Mouse (Mus musculus) kidney, embryonic 14.5 days (tissue): ENCODE measurements around the gene Lgals1. TPM values are rescaled to one million over a fixed set of nuclear protein-coding genes. Genes with fewer than 3 reads are reported as not detected.
A peak's percentile ranks its signal among the peaks of the same experiment; 100 is the strongest.

Experiments
- ATAC-seq: fragments of 200-750 bp; cut with Nextera tagmentation; 2 replicates; pipeline ENCODE4 v1.8.0; 2017; ENCODE audit warnings: moderate number of reproducible peaks, mild to moderate bottlenecking, moderate TSS enrichment, moderate library complexity; ENCODE audit not compliant: low FRiP score, low TSS enrichment
- H3K27ac ChIP-seq: fragments of 300-500 bp; sonication (generic); 2 replicates; pipeline ENCODE4 v1.5.1; 2014; ENCODE audit warnings: low read depth, mild to moderate bottlenecking, low read length, moderate library complexity, mixed read lengths
- H3K27me3 ChIP-seq: fragments of 300-500 bp; sonication (generic); 2 replicates; pipeline ENCODE4 v1.6.1; 2014; ENCODE audit warnings: mild to moderate bottlenecking, low read length; ENCODE audit not compliant: control insufficient read depth, insufficient read depth
- H3K36me3 ChIP-seq: fragments of 300-500 bp; sonication (generic); 2 replicates; pipeline ENCODE4 v1.6.1; 2014; ENCODE audit warnings: low read length, mixed read lengths; ENCODE audit not compliant: control insufficient read depth, insufficient read depth
- H3K4me1 ChIP-seq: fragments of 300-500 bp; sonication (generic); 2 replicates; pipeline ENCODE4 v1.6.1; 2014; ENCODE audit warnings: low read length, mixed read lengths; ENCODE audit not compliant: control insufficient read depth, insufficient read depth
- H3K4me2 ChIP-seq: fragments of 300-500 bp; sonication (generic); replicated peaks from 2 replicates; pipeline ENCODE4 v1.6.1; 2014; ENCODE audit warnings: low read depth, mild to moderate bottlenecking, low read length
- H3K4me3 ChIP-seq: fragments of 300-500 bp; sonication (generic); 2 replicates; pipeline ENCODE4 v1.5.1; 2014; ENCODE audit warnings: mild to moderate bottlenecking, low read length
- H3K9ac ChIP-seq: fragments of 300-500 bp; sonication (generic); 2 replicates; pipeline ENCODE4 v1.6.1; 2014; ENCODE audit warnings: low read depth, mild to moderate bottlenecking, low read length, moderate library complexity
- H3K9me3 ChIP-seq: fragments of 300-500 bp; sonication (generic); 2 replicates; pipeline ENCODE4 v1.6.1; 2016; ENCODE audit warnings: low read length; ENCODE audit not compliant: control insufficient read depth
- WGBS: fragments of 180-500 bp; shearing (Covaris S2); extraction: QIAGEN DNeasy Blood & Tissue Kit; methylation state at CpG from one replicate; pipeline ENCODE4 v1.1.7; 2014; 5-methylcytosine and 5-hydroxymethylcytosine counted together
- polyA plus RNA-seq: library from polyadenylated mRNA; unstranded; fragments of >200 nt; fragmentation: Nextera tagmentation; extraction: Ambion mirVana; gene quantifications from 2 replicates; pipeline ENCODE4 v1.2.1, GENCODE M21; 2014

Lgals1 gene
- polyA plus RNA-seq, 1 experiment from 2014 or later: 584 TPM

DNA sequence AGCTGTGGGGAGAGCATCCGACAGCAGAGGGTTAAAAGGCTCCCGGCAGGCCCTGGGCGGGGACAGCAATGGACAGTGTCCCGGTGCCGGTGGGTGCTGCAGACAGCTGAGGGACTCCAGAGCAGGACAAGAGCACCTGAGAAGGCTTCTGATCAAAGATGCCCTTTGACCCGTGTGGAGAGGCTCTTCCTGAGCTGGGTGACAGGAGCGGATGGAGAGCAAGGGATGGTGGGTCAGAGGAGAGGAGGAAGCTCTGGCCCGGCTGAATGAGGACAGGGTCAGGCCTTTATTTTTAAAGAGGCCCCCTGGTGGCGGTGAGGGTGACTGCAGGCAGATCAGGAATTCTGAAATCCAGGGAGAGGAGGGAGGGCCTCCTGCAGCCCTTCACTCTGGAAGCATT is 16.1 kb downstream of the Lgals1 start:
- WGBS: 0% methylated on average over 9 of the region's 9 CpGs
- no peaks in the 10 kb centered on the region for H3K9me3 ChIP-seq
- peak; percentile 73 for ATAC-seq
- H3K4me1 ChIP-seq: peaks cover 5% of the 10 kb centered on the region; the same call in 1 of the 2 replicates
- no peaks in the 10 kb centered on the region for H3K27me3 ChIP-seq
- H3K9ac ChIP-seq: peak overlapping the region; percentile 55; the same call in 1 of the 2 replicates
- peak overlapping the region; percentile 39 for H3K4me3 ChIP-seq
- peak overlapping the region; percentile 61 for H3K4me2 ChIP-seq
- 0 out of 2 replicates have a peak overlapping the region, but pooled peaks have one; percentile 24 for H3K27ac ChIP-seq
- peaks cover 36% of the 10 kb centered on the region for H3K36me3 ChIP-seq

DNA sequence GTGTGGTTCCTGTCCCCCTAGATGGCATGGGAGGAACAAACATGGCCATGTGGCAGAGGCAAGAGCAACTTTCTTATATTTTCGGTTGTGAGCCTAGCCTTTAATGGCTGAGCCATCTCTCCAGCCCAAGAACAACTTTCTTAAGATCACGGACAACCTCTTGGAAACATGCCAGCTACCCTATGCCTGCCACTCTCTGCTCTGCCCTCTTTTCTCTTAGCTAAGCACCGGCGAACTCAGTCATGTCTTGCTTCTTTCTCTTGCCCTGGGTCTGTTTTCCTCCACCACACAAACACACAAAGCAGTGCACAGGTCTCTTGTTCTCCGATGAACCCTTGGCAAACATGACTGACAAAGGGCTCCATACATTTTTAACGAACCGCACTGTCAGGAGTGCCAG is 19.7 kb downstream of the Lgals1 start:
- WGBS: 79% methylated on average over 7 of the region's 7 CpGs
- ATAC-seq: no peak
- H3K36me3 ChIP-seq: peaks cover 4% of the 10 kb centered on the region; the same call in 1 of the 2 replicates
- no peaks in the 10 kb centered on the region for H3K27me3 ChIP-seq
- H3K4me1 ChIP-seq: peaks cover 8% of the 10 kb centered on the region; the same call in 1 of the 2 replicates
- no peak overlapping the region for H3K9ac ChIP-seq
- H3K9me3 ChIP-seq: no peaks in the 10 kb centered on the region
- no peak overlapping the region for H3K4me3 ChIP-seq
- H3K27ac ChIP-seq: no peak overlapping the region
- no peak overlapping the region for H3K4me2 ChIP-seq

DNA sequence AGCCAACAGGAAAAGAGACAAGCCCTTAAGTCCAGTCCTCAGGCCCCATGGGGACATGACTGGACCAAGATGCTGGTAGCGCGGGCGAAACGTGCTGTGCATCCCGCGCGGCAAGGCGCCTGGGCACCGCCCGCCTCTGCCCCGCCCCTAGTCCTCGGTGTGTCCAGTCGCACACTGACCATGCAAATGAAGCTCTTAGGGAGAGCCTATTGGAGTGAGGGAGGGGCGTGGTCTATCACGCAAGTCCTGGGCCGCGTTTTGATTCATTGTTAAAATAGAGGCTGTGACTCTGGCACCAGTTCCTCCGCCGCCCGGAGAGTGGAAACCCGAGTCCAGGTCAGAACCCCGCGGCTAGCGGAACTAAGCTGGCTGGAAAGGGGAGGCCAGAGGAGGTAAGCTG is 21.1 kb downstream of the Lgals1 start, which contains the start of gene Triobp:
Triobp (plus strand) TSS at position 68 of the 400 bp plus-strand sequence.
- Histone ChIP-seq H3K36me3 (no peaks in the 10 kb centered on the region), H3K9ac (peak within 1 kb of the TSS; percentile 52), H3K27me3 (no peaks in the 10 kb centered on the region), H3K4me1 (peaks cover 8% of the 10 kb centered on the region; the same call in 1 of the 2 replicates), H3K4me3 (peak within 1 kb of the TSS; percentile 41), H3K4me2 (peak within 1 kb of the TSS; percentile 59), H3K9me3 (no peaks in the 10 kb centered on the region), H3K27ac (peak within 1 kb of the TSS; percentile 24; the same call in 1 of the 2 replicates)
- 0% methylated on average over 24 of the region's 24 CpGs for WGBS
- ATAC-seq: peak; percentile 97

DNA sequence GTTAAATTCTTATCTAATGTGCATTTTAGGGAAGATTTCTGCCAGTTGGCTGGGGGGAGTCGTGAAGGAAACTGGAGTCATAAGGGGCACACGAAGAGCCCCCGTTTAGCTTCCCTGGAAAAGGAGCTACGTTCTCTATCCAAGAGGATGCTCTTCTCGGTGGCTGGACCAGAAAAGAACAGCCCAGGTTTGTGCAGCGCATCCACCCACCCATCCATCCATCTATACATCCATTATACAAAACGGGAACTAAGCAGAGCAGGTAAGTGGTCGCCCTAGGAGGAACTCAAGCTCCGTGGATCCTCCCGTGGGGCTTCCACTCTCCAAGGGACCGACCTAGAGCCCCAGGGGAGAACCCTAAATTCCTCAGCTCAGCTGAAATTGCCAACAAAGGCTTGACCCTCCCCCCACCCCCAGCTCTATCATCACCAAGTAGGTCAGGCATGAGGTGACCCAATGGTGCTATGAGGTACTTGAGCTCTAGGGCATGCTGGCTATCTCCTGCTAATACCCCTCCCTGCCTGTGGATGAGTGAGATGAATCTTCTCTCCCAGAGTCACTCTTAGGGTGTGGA is 21.7 kb downstream of the Lgals1 start:
- Histone ChIP-seq H3K27me3 (no peaks in the 10 kb centered on the region), H3K4me1 (peaks cover 8% of the 10 kb centered on the region; the same call in 1 of the 2 replicates), H3K9ac (peak overlapping the region; percentile 52), H3K4me3 (peak overlapping the region; percentile 41), H3K36me3 (no peaks in the 10 kb centered on the region), H3K4me2 (peak overlapping the region; percentile 59), H3K9me3 (no peaks in the 10 kb centered on the region), H3K27ac (0 out of 2 replicates have a peak overlapping the region, but pooled peaks have one; percentile 5)
- WGBS: under 1% methylated on average over 11 of the region's 11 CpGs
- ATAC-seq: 0 out of 2 replicates have a peak, but pooled peaks have one; percentile 2

DNA sequence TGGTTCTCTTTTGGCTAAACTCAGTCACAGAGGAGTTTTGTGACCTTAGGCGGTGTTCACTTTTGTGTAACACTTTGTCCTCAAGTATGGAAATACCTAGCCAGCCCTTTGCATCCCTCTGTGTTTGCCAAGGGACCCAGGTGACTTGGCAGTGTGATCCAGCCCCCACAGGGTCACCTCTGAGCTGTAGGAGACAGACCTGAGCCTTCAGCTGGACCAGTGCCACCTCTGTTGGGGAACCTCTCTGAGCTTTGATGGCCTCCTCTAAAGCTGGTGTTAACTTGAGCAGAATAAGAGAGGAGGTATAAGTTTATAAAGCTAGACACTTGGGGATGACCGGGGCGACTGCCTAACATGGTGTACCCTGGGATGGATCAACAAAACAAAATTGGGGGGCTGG is 22.4 kb downstream of the Lgals1 start:
- H3K4me3 ChIP-seq: no peak overlapping the region
- no peaks in the 10 kb centered on the region for H3K27me3 ChIP-seq
- no peak overlapping the region for H3K27ac ChIP-seq
- no peak overlapping the region for H3K9ac ChIP-seq
- WGBS: 94% methylated on average over 3 of the region's 3 CpGs
- peaks cover 8% of the 10 kb centered on the region; the same call in 1 of the 2 replicates for H3K4me1 ChIP-seq
- ATAC-seq: no peak
- no peaks in the 10 kb centered on the region for H3K9me3 ChIP-seq
- H3K4me2 ChIP-seq: no peak overlapping the region
- H3K36me3 ChIP-seq: no peaks in the 10 kb centered on the region

DNA sequence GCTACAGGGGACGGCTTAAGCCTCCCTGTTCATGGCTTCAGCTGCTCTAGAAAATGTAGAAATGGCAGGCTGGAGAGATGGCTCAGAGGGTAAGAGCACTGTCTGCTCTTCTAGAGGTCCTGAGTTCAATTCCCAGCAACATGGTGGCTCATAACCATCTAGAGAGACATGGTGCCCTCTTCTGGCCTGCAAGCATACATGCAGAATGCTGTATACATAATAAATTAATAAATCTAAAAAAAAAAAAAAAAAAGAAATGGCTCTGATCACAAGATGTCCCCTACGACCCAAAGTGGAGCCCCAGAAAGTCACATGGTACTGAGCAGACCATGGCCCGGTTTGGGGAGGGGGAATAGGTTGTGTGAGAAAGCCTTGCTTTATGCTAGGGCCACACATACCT is 29.1 kb downstream of the Lgals1 start:
- WGBS: 88% methylated on average over 3 of the region's 3 CpGs
- Histone ChIP-seq H3K9ac (no peak overlapping the region), H3K27me3 (no peaks in the 10 kb centered on the region), H3K36me3 (peaks cover 6% of the 10 kb centered on the region; the same call in 1 of the 2 replicates), H3K9me3 (no peaks in the 10 kb centered on the region), H3K4me1 (peaks cover 10% of the 10 kb centered on the region; the same call in 1 of the 2 replicates), H3K4me3 (no peak overlapping the region), H3K27ac (no peak overlapping the region), H3K4me2 (no peak overlapping the region)
- ATAC-seq: no peak

DNA sequence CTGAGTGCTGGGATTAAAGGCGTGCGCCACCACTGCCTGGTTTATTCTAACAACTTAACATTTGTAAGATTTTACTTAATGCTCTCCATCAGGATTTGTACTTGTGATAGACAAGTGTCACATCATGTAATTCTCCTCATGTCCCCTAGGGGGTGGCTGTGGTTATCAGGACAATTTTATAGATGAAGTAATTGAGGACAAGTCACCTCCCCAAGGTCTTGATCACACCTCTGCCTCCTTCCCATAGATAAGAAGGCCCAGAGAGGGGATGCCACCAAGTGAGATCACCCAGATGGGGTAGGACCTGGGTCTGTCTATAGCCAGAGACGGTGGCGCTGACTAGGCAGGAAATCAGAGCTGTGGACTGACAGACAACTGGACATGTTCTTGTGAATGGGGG is 29.8 kb downstream of the Lgals1 start:
- H3K9me3 ChIP-seq: no peaks in the 10 kb centered on the region
- H3K4me1 ChIP-seq: peaks cover 10% of the 10 kb centered on the region; the same call in 1 of the 2 replicates
- no peaks in the 10 kb centered on the region for H3K27me3 ChIP-seq
- no peak overlapping the region for H3K4me2 ChIP-seq
- peak; percentile 21; the same call in 1 of the 2 replicates for ATAC-seq
- 74% methylated on average over 4 of the region's 4 CpGs for WGBS
- 0 out of 2 replicates have a peak overlapping the region, but pooled peaks have one; percentile 24 for H3K27ac ChIP-seq
- H3K36me3 ChIP-seq: peaks cover 6% of the 10 kb centered on the region; the same call in 1 of the 2 replicates
- no peak overlapping the region for H3K4me3 ChIP-seq
- no peak overlapping the region for H3K9ac ChIP-seq

DNA sequence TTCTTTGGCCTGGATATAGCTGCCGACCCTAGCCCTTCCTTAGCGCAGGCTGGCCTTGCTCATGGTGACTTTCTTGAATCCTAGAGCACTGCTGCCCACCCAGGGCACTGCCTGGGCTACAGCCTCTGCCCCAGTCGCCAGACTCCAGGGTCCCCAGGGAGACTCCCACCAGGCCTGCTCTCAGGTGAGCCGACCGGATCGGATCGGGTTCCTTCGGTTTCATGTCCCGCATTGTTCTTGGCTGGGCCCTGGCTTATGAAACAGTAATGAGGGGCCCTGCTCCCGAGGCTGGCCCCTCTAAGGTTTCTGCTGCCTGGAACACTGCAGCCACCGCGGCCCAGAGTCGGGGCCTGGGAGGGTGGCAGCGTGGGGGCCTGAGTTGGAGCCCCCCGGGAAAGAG is 30.5 kb downstream of the Lgals1 start:
- no peak overlapping the region for H3K4me3 ChIP-seq
- peaks cover 6% of the 10 kb centered on the region; the same call in 1 of the 2 replicates for H3K36me3 ChIP-seq
- peaks cover 10% of the 10 kb centered on the region; the same call in 1 of the 2 replicates for H3K4me1 ChIP-seq
- peak; percentile 63 for ATAC-seq
- WGBS: 33% methylated on average over 15 of the region's 15 CpGs
- H3K4me2 ChIP-seq: peak overlapping the region; percentile 25
- H3K27me3 ChIP-seq: no peaks in the 10 kb centered on the region
- 0 out of 2 replicates have a peak overlapping the region, but pooled peaks have one; percentile 24 for H3K27ac ChIP-seq
- no peak overlapping the region; the same call in 1 of the 2 replicates for H3K9ac ChIP-seq
- no peaks in the 10 kb centered on the region for H3K9me3 ChIP-seq

DNA sequence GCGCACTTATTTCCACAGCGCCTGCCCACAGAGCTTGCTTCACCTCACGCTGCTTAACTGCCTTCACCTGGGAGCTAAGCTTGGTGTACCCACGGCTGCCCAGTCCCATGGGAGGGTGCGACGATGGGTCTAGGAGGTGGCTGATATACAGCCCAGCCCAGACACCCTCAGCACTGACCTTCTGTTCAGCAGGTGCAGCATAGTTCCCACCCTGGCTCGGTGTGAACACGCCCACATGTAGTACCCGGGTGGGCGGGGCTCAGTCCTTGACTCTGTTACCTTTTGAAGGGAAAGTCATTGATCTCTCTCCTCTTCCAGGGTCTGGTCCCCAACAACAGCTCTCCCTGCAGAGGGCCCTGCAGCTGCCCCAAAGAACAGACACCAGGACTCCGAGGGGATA is 33.0 kb downstream of the Lgals1 start:
- WGBS: 81% methylated on average over 11 of the region's 11 CpGs
- Histone ChIP-seq H3K4me2 (no peak overlapping the region), H3K36me3 (peaks cover 6% of the 10 kb centered on the region; the same call in 1 of the 2 replicates), H3K9me3 (no peaks in the 10 kb centered on the region), H3K9ac (no peak overlapping the region), H3K27me3 (no peaks in the 10 kb centered on the region), H3K4me1 (peaks cover 10% of the 10 kb centered on the region; the same call in 1 of the 2 replicates), H3K27ac (no peak overlapping the region), H3K4me3 (no peak overlapping the region)
- no peak for ATAC-seq
